Mouse (Mus musculus) left cerebral cortex, postnatal 36 days (tissue): ENCODE data around the gene Vil1. TPM values are rescaled to one million over a fixed set of nuclear protein-coding genes. Genes with fewer than 3 reads are reported as not detected.
"Not testable (repeated sequence)": the region's sequence is repeated elsewhere in the genome, so short reads cannot be mapped to it uniquely, and the experiment has no call there.

ENCODE experiments used
- DNase-seq, 2 experiments: peaks; one replicate each; pipeline ENCODE4 v3.0.0; 2021 to 2022; ENCODE audit warnings: low spot score in 2 of 2, mixed read lengths in 1 of 2
- intact Hi-C: fragments of 180-260 bp; cut with DNase I; formaldehyde crosslinking; loops from one replicate; pipeline ENCODE4 v1.15.1; 2025
- total RNA-seq, 2 experiments: library from RNA; stranded (reverse); gene quantifications; 2 replicates each; pipeline ENCODE4 v1.2.3; 2021

Gene Vil1
- total RNA-seq, 2 experiments from 2014 or later: 0.39 to 1.1 TPM

- DNase-seq: no peak
- intact Hi-C loops: loop anchor here (5.0 kb wide), 1 partner anchor 53 kb away; no protein-coding TSS in a partner anchor
These were observed 23.6 kb upstream of the Vil1 start for GRCm38 (mm10) chr1:74385531-74385930.

DNA sequence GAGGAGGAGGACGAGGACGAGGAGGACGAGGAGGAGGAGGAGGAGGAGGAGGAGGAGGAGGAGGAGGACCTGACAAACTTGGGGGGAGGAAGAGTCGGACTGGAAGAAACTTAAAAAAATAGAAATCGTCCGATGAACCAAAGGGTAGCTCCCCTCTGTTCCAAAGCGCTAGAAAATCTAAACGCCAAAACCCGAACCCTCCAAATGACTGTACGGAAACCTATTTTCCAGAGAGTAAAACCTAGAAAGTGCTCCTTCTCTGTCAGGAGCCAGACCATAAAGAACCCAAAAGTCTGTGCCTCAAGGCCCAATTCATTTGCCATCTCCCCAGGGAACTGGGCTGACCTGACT, 22.8 kb upstream of the Vil1 start:
- intact Hi-C loops: loop anchor here (5.0 kb wide), 1 partner anchor 54 kb away; no protein-coding TSS in a partner anchor
- DNase-seq: no peak

DNA sequence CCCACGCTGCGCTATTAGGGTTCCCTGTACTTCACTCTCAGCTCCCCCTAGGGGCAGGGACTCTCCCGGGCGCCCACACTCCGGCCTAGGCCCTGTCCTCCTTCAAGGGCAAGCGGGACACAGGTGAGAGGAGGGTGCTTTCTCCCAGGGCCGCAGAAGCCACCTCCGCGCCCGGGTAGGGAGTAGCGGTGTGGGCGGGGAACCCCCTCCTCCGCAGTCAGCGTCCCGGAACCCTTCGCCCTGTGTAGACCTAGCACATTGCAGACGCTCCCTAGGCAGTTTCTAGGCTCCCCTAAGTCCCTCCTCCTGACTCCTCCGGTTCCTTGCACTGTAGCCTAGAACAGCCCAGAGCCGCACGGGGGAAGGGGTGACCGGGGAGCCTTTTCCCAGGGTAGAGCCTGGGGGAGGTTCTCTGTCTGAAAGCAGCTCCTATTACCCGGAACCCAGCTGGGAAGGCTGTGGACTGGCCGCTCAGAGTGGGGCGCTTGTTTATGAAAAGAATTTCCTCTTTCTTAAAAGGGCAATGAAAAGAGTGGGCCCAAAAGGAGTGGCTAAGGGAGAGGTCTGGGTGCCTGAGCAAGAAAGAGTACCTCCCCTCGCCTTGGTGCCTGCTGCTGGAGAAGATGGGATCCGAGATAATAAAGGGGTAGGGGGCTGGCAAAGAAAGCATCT, 22.3 kb upstream of the Vil1 start:
- DNase-seq: peak; percentile 96 to 97
- intact Hi-C loops: loop anchor here (5.0 kb wide), 1 partner anchor 55 kb away; no protein-coding TSS in a partner anchor

- intact Hi-C loops: loop anchor here (5.0 kb wide), 1 partner anchor 55 kb away; no protein-coding TSS in a partner anchor
- no peak for DNase-seq
These were observed 21.7 kb upstream of the Vil1 start for GRCm38 (mm10) chr1:74387386-74387988.

DNA sequence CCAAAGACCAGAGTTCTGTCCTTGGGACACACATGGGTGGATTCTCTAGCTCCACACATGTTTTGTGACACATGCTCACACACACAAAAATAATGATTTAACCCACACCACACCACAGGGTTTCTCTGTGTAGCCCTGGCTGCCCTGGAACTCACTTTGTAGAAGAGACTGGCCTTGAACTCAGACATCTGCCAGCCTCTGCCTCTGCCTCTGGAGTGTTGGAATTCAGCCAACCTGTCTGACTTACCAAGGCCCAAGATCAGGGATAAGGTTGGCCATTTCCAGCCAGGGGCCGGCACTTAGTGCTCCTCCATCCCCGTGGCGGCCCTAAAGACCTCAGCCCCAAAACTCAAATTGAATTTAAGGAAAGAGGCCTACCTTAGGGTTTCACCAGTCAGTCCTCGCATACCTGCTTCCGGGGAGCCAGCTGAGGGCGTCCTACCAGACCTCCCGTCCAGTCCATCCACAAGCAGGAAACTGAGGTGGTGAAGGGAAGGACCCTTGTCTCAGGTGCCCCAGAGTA, 20.7 kb upstream of the Vil1 start:
- no peak for DNase-seq
- intact Hi-C loops: loop anchor here (5.0 kb wide), 1 partner anchor 56 kb away; no protein-coding TSS in a partner anchor

DNA sequence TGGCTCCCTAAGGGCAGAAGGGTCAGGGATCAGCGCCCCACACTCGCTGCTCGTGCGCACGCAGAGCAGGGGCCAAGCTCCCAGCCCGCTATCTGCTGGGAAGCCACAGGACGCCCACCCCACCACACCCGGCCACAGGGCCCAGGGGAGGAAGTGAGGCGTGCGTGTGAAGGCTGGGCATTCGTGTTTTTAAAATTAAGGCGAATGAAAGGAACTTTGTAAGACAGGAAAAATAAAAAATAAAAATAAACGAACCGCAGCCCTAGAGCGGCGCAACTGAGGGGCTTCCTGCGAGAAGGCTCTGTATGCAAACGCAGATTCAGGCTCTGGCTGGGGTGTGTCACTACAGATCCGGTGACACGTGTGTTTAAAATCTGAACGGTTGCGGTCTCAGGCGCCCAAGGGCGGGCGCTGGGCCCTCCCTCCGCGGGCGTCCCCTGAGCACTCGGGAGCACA, 19.3 kb upstream of the Vil1 start:
- no peak for DNase-seq
- intact Hi-C loops: loop anchor here (5.0 kb wide), 1 partner anchor 58 kb away; no protein-coding TSS in a partner anchor

DNA sequence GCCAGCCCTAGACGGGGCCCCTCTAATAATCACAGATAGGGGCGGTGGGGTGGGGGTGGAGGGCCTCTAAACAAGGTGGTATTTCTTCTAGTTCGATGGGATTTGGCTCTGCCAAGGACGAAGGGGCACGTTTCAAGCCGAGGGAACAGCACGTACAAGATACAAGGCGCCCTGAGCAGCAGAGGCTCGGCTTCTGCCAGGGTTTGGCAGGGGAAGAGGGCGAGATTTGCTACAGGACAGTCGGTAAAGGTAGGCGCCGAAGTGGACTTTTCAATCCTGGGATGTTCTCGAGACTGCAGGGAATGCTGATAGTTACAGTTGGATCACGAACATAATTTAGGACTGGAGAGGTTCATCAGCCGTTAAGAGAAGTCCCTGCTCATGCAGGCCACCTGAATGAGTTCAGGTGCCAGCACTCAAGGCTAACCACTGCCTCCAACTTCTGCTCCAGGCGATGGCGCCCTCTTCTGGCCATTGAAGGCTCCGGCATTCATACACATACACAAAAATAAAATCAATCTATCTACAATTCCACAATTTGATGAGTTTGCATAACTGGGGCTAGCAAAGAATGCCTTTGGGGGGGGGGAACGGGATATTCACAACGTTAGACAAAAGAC, 18.8 kb upstream of the Vil1 start:
- intact Hi-C loops: no loop called here
- no peak for DNase-seq

- intact Hi-C loops: no loop called here
- peak; percentile 95 to 97 for DNase-seq
These were observed 18.0 kb upstream of the Vil1 start, which contains the start of gene Ctdsp1 for GRCm38 (mm10) chr1:74390924-74391748. Gene Ctdsp1 (plus strand): TSS chr1:74391509.

DNA sequence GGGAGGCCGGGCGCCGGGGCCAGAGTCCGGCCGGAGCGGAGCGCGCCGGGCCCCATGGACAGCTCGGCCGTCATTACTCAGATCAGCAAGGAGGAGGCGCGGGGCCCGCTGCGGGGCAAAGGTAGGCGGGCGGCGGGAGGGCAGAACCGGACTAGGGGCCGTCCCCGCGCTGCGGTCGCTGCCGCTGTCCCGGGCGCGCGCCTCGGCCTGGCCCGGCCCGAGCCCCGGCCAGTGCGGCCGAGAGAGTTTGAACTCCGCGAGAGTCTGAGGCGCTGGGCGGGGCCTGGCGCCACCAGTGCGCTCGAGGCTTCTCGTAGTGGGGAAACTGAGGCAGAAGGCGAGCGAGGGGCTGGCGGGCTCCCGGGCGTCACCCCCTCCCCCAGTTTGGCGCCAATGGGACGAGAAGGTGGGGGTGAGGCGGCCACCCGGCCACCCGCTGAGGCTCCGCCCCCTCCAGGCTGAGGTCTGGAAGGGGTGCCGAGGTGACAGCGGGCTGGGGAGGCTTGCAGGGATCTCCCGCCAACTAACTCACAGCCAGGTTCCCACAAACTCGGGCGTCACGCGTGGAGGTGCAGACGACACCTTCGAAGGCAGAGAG, 17.2 kb upstream of the Vil1 start:
- intact Hi-C loops: no loop called here
- peak; percentile 43 to 46 for DNase-seq

DNA sequence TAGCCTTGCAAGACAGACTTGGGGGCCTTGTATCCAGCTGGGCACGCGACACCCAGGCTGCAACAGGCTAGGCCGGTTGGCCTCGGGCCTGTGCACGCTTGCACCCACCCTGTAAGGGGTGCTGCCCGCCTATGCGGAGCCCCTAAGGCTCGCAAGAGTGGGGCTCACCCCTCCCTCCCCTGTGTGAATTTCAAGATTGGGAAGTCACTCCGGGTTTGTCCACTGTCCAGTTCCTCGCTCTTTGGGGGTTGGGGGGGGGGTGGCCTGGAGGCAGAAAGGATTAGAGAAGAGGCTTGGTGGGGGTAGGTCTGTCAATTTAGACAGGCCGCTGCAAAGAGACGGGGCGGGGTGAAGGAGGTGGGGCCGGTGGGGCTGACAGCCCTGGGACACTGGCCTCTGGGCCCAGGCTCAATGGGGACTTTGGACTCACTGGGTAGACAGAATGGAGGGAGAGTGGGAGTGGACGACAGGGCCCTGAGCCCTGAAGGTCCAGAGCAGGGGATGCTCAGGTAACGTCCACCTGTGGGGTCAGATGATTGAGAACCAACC, 16.7 kb upstream of the Vil1 start:
- no peak for DNase-seq
- intact Hi-C loops: no loop called here

DNA sequence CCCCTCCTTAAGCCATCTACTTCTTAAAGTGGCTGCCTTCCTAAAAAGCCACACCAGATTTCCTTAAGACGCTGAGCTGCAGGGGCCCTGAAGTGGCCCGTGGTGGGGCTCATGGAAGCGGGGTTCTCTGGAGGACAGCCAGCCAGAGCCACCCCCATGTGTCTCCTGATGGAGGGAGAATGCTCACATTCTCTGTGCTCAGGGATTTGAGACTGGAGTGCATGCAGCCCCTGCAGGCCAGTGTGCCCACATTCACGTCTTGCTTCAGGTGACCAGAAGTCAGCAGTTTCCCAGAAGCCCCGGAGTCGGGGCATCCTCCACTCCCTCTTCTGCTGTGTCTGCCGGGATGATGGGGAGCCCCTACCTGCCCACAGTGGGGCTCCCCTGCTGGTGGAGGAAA, 16.2 kb upstream of the Vil1 start:
- intact Hi-C loops: no loop called here

DNA sequence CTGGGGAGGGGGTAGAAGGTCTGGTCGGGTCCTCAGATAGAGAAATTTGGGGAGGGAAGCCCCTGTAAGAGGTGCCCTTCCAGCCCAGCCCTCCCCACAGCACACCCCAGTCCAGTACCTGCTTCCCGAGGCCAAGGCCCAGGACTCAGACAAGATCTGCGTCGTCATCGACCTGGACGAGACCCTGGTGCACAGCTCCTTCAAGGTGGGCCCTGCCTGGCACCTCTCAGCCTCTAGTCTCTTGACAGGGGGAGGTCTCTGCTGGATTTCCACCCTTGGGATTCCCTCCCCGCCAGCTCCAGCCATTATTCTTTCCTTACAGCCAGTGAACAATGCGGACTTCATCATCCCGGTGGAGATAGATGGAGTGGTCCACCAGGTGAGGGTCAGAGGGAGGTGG, 15.5 kb upstream of the Vil1 start:
- DNase-seq: no peak
- intact Hi-C loops: no loop called here

More for the DNA sequence above, 16.2 kb upstream of the Vil1 start:
- no peak for DNase-seq

DNA sequence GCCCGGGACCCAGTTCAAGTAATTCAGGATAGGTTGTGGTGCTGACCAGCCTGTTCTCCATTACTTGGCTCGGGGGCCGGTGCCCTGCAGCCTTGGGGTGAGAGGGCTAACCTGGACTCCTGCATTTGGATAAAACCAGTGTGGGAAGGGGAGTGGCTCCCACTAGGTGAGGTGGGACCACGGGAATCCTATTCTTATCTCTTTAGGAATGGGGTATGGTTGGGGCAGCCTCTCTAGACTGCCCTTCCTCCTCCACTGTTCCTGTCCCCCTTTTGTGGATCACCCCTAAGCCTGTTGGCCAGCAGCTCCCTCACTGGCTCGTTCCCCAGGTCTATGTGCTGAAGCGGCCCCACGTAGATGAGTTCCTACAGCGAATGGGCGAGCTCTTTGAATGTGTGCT, 14.9 kb upstream of the Vil1 start:
- intact Hi-C loops: no loop called here

GRCm38 (mm10) chr1:74394858-74395257, 14.3 kb upstream of the Vil1 start:
- intact Hi-C loops: loop anchor here (5.0 kb wide), 2 partner anchors 42 to 57 kb away; no protein-coding TSS in a partner anchor
- no peak for DNase-seq

More for the DNA sequence above, 14.9 kb upstream of the Vil1 start:
- DNase-seq: no peak

DNA sequence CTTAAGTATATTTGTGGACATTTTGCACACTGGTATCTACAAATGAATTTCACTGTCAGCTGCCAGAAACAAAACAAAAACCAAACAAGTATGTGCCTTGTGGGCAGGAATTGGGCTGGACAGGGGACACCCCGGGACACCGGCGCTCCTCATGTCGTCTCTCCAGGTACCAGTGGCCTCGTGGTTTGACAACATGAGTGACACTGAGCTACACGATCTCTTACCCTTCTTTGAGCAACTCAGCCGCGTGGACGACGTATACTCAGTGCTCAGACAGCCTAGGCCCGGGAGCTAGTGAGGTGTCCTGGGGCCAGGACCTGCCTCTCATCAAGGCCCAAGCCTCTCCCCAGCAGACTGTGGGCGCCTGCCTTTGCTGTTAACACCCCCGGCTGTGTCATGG, 13.9 kb upstream of the Vil1 start:
- intact Hi-C loops: loop anchor here (5.0 kb wide), 2 partner anchors 42 to 57 kb away; no protein-coding TSS in a partner anchor
- DNase-seq: no peak

- not testable (repeated sequence) for DNase-seq
- intact Hi-C loops: loop anchor here (5.0 kb wide), 2 partner anchors 41 to 56 kb away; no protein-coding TSS in a partner anchor
These were observed 12.5 kb upstream of the Vil1 start for GRCm38 (mm10) chr1:74396456-74397222.

DNA sequence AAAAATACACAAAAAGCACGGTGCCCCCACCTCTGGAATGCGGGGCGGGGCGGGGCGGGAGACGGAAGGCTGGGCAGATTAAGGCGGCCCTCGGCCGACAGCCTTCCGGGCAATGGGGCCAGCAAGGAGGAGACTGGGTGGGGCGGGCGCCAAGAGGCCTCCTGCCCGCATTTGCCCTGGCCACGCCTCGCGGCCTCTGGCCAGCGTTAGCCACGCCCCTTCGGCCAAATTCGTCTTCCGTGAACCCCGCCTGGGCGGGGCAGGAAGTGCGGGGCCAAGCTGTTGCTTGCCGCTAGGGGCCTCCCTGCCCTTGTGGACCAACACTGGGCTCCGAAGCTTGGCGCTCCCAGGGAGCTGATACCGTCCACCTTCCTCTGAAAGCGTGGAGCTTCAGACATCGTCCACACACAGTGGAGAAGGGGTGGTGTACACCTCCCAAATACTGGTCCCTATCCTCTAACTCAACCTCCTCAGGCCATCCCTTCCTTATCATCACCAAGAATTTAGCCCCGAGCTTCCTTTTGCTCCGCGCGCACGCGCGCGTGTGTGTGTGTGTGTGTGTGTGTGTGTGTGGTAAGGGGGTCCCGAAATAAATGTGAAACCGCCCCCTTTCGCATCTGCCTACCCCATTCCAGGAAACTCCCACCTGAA, 11.8 kb upstream of the Vil1 start:
- intact Hi-C loops: loop anchor here (5.0 kb wide), 2 partner anchors 40 to 55 kb away; no protein-coding TSS in a partner anchor
- peak; percentile 88 to 89 for DNase-seq
